Mouse (Mus musculus) limb, embryonic 14.5 days (tissue): ENCODE results near the gene Trip6. TPM values are rescaled to one million over a fixed set of nuclear protein-coding genes. Genes with fewer than 3 reads are reported as not detected.

Experiments
- ATAC-seq: fragments of 200-750 bp; cut with Nextera tagmentation; 2 replicates; pipeline ENCODE4 v1.8.0; 2017; ENCODE audit warnings: low read depth, moderate number of reproducible peaks, moderate TSS enrichment; ENCODE audit not compliant: low FRiP score
- DNase-seq: peaks from one replicate; pipeline ENCODE4 v3.0.0-alpha.2; 2015; ENCODE audit warnings: low spot score
- H3K27ac ChIP-seq: fragments of 300-500 bp; sonication (generic); replicated peaks from 2 replicates; pipeline ENCODE4 v1.5.1; 2014; ENCODE audit warnings: low read depth, mild to moderate bottlenecking, low read length, moderate library complexity, mixed read lengths
- H3K27me3 ChIP-seq: fragments of 300-500 bp; sonication (generic); 2 replicates; pipeline ENCODE4 v1.6.1; 2014; ENCODE audit warnings: low read length, mixed read lengths; ENCODE audit not compliant: control insufficient read depth, insufficient read depth
- H3K36me3 ChIP-seq: fragments of 300-500 bp; sonication (generic); 2 replicates; pipeline ENCODE4 v1.6.1; 2014; ENCODE audit warnings: mild to moderate bottlenecking, low read length, moderate library complexity, mixed read lengths; ENCODE audit not compliant: control insufficient read depth, insufficient read depth
- H3K4me1 ChIP-seq: fragments of 300-500 bp; sonication (generic); 2 replicates; pipeline ENCODE4 v1.6.1; 2014; ENCODE audit warnings: antibody characterized with exemption, low read length, mixed read lengths; ENCODE audit not compliant: control insufficient read depth, insufficient read depth
- H3K4me2 ChIP-seq: fragments of 300-500 bp; sonication (generic); replicated peaks from 2 replicates; pipeline ENCODE4 v1.6.1; 2014; ENCODE audit warnings: low read depth, mild to moderate bottlenecking, low read length, moderate library complexity; ENCODE audit not compliant: severe bottlenecking
- H3K4me3 ChIP-seq: fragments of 300-500 bp; sonication (generic); replicated peaks from 2 replicates; pipeline ENCODE4 v1.5.1; 2014; ENCODE audit warnings: low read length
- H3K9ac ChIP-seq: fragments of 300-500 bp; sonication (generic); 2 replicates; pipeline ENCODE4 v1.6.1; 2014; ENCODE audit warnings: mild to moderate bottlenecking, low read depth, low read length, moderate library complexity; ENCODE audit not compliant: severe bottlenecking
- H3K9me3 ChIP-seq: fragments of 300-500 bp; sonication (generic); 2 replicates; pipeline ENCODE4 v1.6.1; 2016; ENCODE audit warnings: low read length; ENCODE audit not compliant: control insufficient read depth
- POLR2A ChIP-seq: fragments of 200-500 bp; IDR thresholded peaks from 2 replicates; pipeline ENCODE4 v1.8.0; 2012; ENCODE audit warnings: inconsistent platforms, mild to moderate bottlenecking, moderate library complexity, borderline replicate concordance; ENCODE audit not compliant: insufficient read depth, insufficient read length; ENCODE audit errors: extremely low read depth
- WGBS: fragments of 180-500 bp; shearing (Covaris S2); extraction: QIAGEN DNeasy Blood & Tissue Kit; methylation state at CpG from one replicate; pipeline ENCODE4 v1.1.7; 2014; 5-methylcytosine and 5-hydroxymethylcytosine counted together
- polyA plus RNA-seq, 2 experiments: library from polyadenylated mRNA; depleted of rRNA in 1 of 2; stranded (reverse) in 1 of 2; unstranded in 1 of 2; fragments of >200 nt; fragmentation: Nextera tagmentation in 1 of 2; extraction: Ambion mirVana in 1 of 2; gene quantifications; 2 replicates each; pipeline versions ENCODE4 v1.2.1 to v1.2.3; 2012 to 2014

Gene Trip6
- polyA plus RNA-seq, 2 experiments, result 91.0 to 131 TPM

DNA sequence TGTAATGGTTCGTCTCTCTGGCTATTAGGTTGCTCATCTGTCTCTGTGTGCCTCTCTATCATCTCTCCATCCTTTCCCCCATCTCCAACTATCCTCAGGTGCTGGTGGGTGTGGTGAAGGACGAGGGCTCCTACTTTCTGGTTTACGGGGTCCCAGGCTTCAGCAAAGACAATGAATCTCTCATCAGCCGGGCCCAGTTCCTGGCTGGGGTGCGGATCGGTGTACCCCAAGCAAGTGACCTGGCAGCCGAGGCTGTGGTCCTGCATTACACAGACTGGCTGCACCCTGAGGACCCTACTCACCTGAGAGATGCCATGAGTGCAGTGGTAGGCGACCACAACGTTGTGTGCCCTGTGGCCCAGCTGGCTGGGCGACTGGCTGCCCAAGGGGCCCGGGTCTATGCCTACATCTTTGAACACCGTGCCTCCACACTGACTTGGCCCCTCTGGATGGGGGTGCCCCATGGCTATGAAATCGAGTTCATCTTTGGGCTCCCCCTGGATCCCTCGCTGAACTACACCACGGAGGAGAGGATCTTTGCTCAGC, 22.8 kb downstream of the Trip6 start:
- DNase-seq, result no peak
- Histone ChIP-seq H3K4me1 (peaks cover 34% of the 10 kb centered on the region), H3K27me3 (peaks cover 52% of the 10 kb centered on the region)

DNA sequence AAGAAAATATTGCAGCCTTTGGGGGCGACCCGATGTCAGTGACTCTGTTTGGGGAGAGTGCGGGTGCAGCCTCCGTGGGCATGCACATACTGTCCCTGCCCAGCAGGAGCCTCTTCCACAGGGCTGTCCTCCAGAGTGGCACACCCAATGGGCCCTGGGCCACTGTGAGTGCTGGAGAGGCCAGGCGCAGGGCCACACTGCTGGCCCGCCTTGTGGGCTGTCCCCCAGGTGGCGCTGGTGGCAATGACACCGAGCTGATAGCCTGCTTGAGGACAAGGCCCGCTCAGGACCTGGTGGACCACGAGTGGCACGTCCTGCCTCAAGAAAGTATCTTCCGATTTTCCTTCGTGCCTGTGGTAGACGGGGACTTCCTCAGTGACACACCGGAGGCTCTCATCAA, 23.5 kb downstream of the Trip6 start:
- peaks cover 7% of the 10 kb centered on the region for H3K36me3 ChIP-seq
- no peak overlapping the region for H3K4me3 ChIP-seq
- no peak overlapping the region for H3K9ac ChIP-seq
- no peak overlapping the region for H3K4me2 ChIP-seq
- H3K9me3 ChIP-seq, result no peaks in the 10 kb centered on the region
- no peak overlapping the region for H3K27ac ChIP-seq
- no peak for TF ChIP-seq POLR2A
- H3K27me3 ChIP-seq, result peaks cover 58% of the 10 kb centered on the region
- H3K4me1 ChIP-seq, result peaks cover 34% of the 10 kb centered on the region
- ATAC-seq (no peak), DNase-seq (no peak)
- WGBS, result 31% methylated on average over 11 of the region's 15 CpGs

More for the DNA sequence above, 22.8 kb downstream of the Trip6 start:
- no peak for TF ChIP-seq POLR2A
- H3K4me2 ChIP-seq, result no peak overlapping the region
- H3K27ac ChIP-seq, result no peak overlapping the region
- no peak overlapping the region for H3K9ac ChIP-seq
- no peak overlapping the region for H3K4me3 ChIP-seq
- 78% methylated on average over 15 of the region's 15 CpGs for WGBS
- no peaks in the 10 kb centered on the region for H3K9me3 ChIP-seq
- no peak for ATAC-seq
- H3K36me3 ChIP-seq, result peaks cover 15% of the 10 kb centered on the region

- ATAC-seq (no peak), DNase-seq (no peak)
- TF ChIP-seq POLR2A, result no peak
- H3K9me3 ChIP-seq, result no peaks in the 10 kb centered on the region
- no peak overlapping the region for H3K27ac ChIP-seq
- no peak overlapping the region for H3K4me3 ChIP-seq
- H3K4me1 ChIP-seq, result peaks cover 26% of the 10 kb centered on the region
- H3K9ac ChIP-seq, result no peak overlapping the region
- no peak overlapping the region for H3K4me2 ChIP-seq
- peaks cover 58% of the 10 kb centered on the region for H3K27me3 ChIP-seq
- 52% methylated on average over 12 of the region's 13 CpGs for WGBS
- no peaks in the 10 kb centered on the region for H3K36me3 ChIP-seq
These were observed 24.4 kb downstream of the Trip6 start for GRCm38 (mm10) chr5:137289591-137290365.

DNA sequence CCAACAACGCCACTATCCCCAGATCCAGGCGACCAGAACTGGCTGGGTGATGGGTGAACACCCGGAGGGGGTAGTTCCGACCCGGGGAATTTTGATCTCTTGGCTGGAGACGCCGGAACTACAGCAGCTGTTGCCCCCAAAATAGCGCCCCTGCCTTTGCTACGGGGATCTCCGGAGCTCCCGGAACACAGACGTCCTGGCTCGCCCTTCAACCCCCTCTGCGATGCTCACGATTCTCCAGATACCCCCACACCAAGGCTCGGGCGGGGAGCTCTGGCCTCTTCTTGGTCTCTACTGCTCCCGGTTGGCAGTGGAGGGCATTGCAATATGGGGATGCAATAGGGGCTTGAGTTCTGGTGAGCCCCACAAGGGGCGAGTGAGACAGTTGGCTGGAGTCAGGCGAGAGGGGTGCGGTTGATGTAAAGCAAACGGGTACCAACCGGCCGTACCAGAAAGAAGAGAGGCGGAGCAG, 25.2 kb downstream of the Trip6 start:
- Histone ChIP-seq H3K9me3 (no peaks in the 10 kb centered on the region), H3K9ac (peak overlapping the region; percentile 13; the same call in 1 of the 2 replicates), H3K36me3 (no peaks in the 10 kb centered on the region), H3K27me3 (peaks cover 58% of the 10 kb centered on the region), H3K4me1 (peaks cover 25% of the 10 kb centered on the region), H3K4me2 (peak overlapping the region; percentile 82), H3K27ac (no peak overlapping the region), H3K4me3 (peak overlapping the region; percentile 42)
- 2% methylated on average over 20 of the region's 25 CpGs for WGBS
- ATAC-seq (peak; percentile 7; the same call in 1 of the 2 replicates), DNase-seq (peak; percentile 44)
- TF ChIP-seq POLR2A, result no peak

DNA sequence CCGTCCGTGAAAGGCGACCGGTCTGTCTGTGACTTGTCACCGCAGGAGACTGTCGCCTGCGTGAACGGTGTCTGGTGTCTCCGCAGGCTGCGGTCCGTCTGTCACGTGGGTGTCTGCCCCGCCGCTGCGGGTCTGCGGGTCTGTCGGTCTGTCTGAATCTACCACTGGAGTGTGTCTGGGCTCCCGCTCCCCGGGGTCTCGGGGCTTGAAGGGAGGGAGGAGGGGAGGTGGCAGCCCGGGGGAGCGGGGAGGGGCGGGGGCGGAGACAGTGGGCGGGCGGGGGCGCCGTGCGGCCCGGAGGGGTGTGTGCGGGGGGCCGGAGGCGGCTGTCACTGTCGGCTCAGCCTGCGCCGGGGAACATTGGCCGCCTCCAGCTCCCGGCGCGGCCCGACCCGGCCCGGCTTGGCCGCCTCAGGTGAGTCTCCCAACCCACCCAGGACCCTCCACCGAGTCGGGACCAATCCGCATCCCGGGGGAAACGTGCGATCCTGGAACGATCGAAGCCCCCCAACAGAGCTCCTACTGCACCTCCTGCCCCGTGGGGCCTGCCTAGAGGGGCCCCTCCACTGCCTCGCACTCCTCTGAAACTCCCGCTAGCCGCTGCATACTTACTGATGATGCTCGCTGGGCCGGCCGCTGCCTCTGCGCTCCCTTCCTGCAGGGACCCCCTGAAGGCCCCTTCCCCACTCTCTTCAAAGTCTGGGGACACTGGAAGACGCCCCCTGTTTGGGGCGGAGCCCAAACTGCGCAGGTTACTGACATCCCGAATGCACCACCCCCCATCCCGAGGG, 26.1 kb downstream of the Trip6 start:
- H3K4me3 ChIP-seq, result peak overlapping the region; percentile 42
- no peak for DNase-seq
- peak overlapping the region; percentile 45 for H3K9ac ChIP-seq
- H3K4me2 ChIP-seq, result peak overlapping the region; percentile 82
- under 1% methylated on average over 38 of the region's 65 CpGs for WGBS
- H3K27me3 ChIP-seq, result peaks cover 58% of the 10 kb centered on the region
- H3K36me3 ChIP-seq, result no peaks in the 10 kb centered on the region
- TF ChIP-seq POLR2A, result no peak
- no peak overlapping the region for H3K27ac ChIP-seq
- no peak for ATAC-seq
- H3K9me3 ChIP-seq, result no peaks in the 10 kb centered on the region
- H3K4me1 ChIP-seq, result peaks cover 22% of the 10 kb centered on the region
